Mouse (Mus musculus): ENCODE measurements around the gene Vax1. TPM values are rescaled to one million over a fixed set of nuclear protein-coding genes. Genes with fewer than 3 reads are reported as not detected.

The Vax1 gene
- total and polyA plus RNA-seq, 2 experiments from 2014 or later, result not detected

DNA sequence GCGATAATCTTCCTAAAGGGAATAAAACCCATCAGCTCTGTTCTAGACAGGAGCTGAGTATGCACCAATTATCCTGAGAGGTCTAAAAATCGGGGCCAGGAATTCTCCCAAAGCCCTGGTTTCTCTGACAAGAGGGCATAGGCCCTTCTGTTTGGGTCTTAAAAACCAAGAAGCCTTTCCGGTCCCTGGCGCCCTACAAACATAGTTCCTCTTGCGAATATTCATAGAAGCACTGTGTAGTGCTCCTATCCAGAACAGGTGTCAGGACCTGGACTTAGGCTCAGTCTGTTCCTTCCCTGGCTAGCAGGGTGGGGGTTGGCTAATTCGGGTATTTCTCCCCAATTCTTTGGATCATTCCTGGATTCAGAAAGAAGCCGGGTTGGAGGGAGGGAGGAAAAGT lies 4.3 kb downstream of the Vax1 start:
- H3K4me1 ChIP-seq (ENCODE audit: control insufficient read depth, insufficient read depth), result peaks cover 11% of the 10 kb centered on the region; the same call in 1 of the 2 replicates
- no peak overlapping the region for H3K27ac ChIP-seq (ENCODE audit: low read depth)
- WGBS, result 19% methylated on average over 7 of the region's 7 CpGs
- no peak for TF ChIP-seq EP300 (IDR thresholded peaks at IDR 0.05; ENCODE audit: low read depth)
- TF ChIP-seq CTCF (IDR thresholded peaks at IDR 0.05; ENCODE audit: low read depth), result no peak
- H3K27me3 ChIP-seq (ENCODE audit: control insufficient read depth, insufficient read depth, low read length), result peaks cover 99% of the 10 kb centered on the region
- no peak for ATAC-seq (ENCODE audit: insufficient read depth, low read depth)
- H3K4me3 ChIP-seq (ENCODE audit: low read depth, low read length), result peak overlapping the region; percentile 36; the same call in 1 of the 2 replicates
- H3K4me2 ChIP-seq (ENCODE audit: low read depth, low read length), result no peak overlapping the region
- no peaks in the 10 kb centered on the region for H3K9me3 ChIP-seq (replicated peaks; ENCODE audit: control insufficient read depth, low read length)
- DNase-seq (ENCODE audit: low spot score), result no peak
- no peak overlapping the region for H3K9ac ChIP-seq (replicated peaks; ENCODE audit: low read depth, low read length)
- no peaks in the 10 kb centered on the region for H3K36me3 ChIP-seq (replicated peaks; ENCODE audit: control insufficient read depth, insufficient read depth, low read length)

DNA sequence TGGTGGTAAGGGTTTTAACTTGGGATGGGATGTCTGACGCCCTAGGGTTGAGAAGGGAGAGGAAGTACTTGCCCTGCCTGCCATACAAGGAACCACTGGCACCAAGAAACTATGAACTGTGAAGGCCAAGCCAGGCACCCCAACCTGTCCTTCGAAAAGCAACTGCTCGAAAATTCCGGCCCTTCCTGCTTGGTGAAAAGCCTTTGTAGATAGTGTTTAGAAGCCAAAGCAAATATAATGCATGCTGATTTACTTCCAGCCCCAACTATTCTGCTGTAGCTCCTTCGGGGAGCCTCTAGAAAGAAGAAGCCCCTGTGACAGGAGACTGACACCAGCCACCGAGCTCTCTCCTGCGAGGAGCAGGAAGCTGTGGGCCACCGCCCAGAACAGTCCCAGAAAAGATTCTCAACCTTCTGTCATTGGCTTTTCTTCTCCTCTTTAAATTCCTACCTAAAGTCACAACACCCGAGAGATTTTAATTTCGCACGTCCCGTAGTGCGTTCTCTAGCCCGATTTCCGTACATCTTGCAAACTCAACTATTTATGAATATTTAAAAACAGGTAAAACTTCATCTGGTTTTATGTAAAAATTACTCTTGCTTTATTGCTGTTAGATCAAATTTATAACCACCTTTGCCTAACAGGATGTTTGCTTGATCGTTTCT lies 4.8 kb downstream of the Vax1 start:
- Histone ChIP-seq H3K27ac (ENCODE audit: low read depth) (no peak overlapping the region), H3K4me1 (ENCODE audit: control insufficient read depth, insufficient read depth) (peaks cover 8% of the 10 kb centered on the region; the same call in 1 of the 2 replicates), H3K4me3 (ENCODE audit: low read depth, low read length) (no peak overlapping the region), H3K9ac (replicated peaks; ENCODE audit: low read depth, low read length) (no peak overlapping the region), H3K27me3 (ENCODE audit: control insufficient read depth, insufficient read depth, low read length) (peaks cover 99% of the 10 kb centered on the region), H3K36me3 (replicated peaks; ENCODE audit: control insufficient read depth, insufficient read depth, low read length) (no peaks in the 10 kb centered on the region), H3K4me2 (ENCODE audit: low read depth, low read length) (no peak overlapping the region), H3K9me3 (replicated peaks; ENCODE audit: control insufficient read depth, low read length) (no peaks in the 10 kb centered on the region)
- TF ChIP-seq CTCF (IDR thresholded peaks at IDR 0.05; ENCODE audit: low read depth), result no peak
- no peak for TF ChIP-seq EP300 (IDR thresholded peaks at IDR 0.05; ENCODE audit: low read depth)
- ATAC-seq (ENCODE audit: insufficient read depth, low read depth) (no peak), DNase-seq (ENCODE audit: low spot score) (no peak)
- 13% methylated on average over 16 of the region's 16 CpGs for WGBS

DNA sequence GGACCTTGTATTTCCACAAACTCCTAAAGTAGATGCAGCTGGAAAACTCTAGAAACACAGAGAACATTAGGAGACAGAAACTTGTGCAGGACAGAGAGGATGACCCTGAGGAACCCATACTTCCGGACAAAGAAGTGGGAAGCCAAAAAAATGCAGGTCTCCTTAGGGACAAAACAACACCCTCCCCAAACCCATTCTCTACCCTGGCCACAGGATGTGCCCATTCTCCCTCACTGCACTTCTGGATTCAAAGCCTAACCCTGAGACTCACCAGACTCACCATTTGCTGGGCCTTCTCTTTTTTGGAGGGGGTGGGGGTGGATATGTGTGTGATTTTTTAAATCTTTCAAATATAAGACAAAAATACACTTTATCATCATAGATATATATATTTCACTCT lies 5.7 kb downstream of the Vax1 start:
- DNase-seq (ENCODE audit: low spot score) (no peak), ATAC-seq (ENCODE audit: insufficient read depth, low read depth) (no peak)
- H3K27me3 ChIP-seq (ENCODE audit: control insufficient read depth, insufficient read depth, low read length), result peaks cover 97% of the 10 kb centered on the region

DNA sequence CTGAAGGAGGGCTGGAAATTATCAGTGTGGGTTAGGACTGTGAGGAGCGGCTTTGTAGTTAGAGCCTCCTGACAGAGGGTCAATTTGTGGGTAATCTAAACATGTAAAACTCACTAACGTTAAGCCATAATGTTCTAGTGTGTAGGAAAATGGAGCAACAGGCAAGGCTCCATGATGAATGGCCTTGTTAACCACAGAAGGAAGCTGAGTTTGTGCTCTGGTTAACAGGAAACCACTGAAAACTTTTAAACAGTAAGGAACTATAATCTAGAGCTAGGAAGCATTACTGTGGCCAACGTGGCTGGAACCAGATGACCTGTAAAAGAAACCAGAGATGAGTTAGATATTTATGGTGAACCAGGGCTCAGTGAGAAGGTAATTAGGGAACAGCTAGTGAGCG lies 13.2 kb downstream of the Vax1 start:
- H3K27me3 ChIP-seq (ENCODE audit: control insufficient read depth, insufficient read depth, low read length), result peaks cover 29% of the 10 kb centered on the region
- no peak for DNase-seq (ENCODE audit: low spot score)
- no peaks in the 10 kb centered on the region for H3K9me3 ChIP-seq (replicated peaks; ENCODE audit: control insufficient read depth, low read length)
- H3K9ac ChIP-seq (replicated peaks; ENCODE audit: low read depth, low read length), result no peak overlapping the region
- H3K4me1 ChIP-seq (ENCODE audit: control insufficient read depth, insufficient read depth), result no peaks in the 10 kb centered on the region
- no peak for TF ChIP-seq CTCF (IDR thresholded peaks at IDR 0.05; ENCODE audit: low read depth)
- no peak for TF ChIP-seq EP300 (IDR thresholded peaks at IDR 0.05; ENCODE audit: low read depth)
- H3K4me2 ChIP-seq (ENCODE audit: low read depth, low read length), result no peak overlapping the region
- no peak for ATAC-seq (ENCODE audit: insufficient read depth, low read depth)
- H3K36me3 ChIP-seq (replicated peaks; ENCODE audit: control insufficient read depth, insufficient read depth, low read length), result no peaks in the 10 kb centered on the region
- no peak overlapping the region for H3K4me3 ChIP-seq (ENCODE audit: low read depth, low read length)
- WGBS, result 45% methylated on average over 4 of the region's 4 CpGs
- no peak overlapping the region for H3K27ac ChIP-seq (ENCODE audit: low read depth)

More for the DNA sequence above, 5.7 kb downstream of the Vax1 start:
- Histone ChIP-seq H3K4me2 (ENCODE audit: low read depth, low read length) (no peak overlapping the region), H3K36me3 (replicated peaks; ENCODE audit: control insufficient read depth, insufficient read depth, low read length) (no peaks in the 10 kb centered on the region), H3K27ac (ENCODE audit: low read depth) (no peak overlapping the region), H3K4me3 (ENCODE audit: low read depth, low read length) (no peak overlapping the region), H3K9me3 (replicated peaks; ENCODE audit: control insufficient read depth, low read length) (no peaks in the 10 kb centered on the region), H3K4me1 (ENCODE audit: control insufficient read depth, insufficient read depth) (peaks cover 2% of the 10 kb centered on the region; the same call in 1 of the 2 replicates), H3K9ac (replicated peaks; ENCODE audit: low read depth, low read length) (no peak overlapping the region)
- TF ChIP-seq EP300 (IDR thresholded peaks at IDR 0.05; ENCODE audit: low read depth) (no peak), CTCF (IDR thresholded peaks at IDR 0.05; ENCODE audit: low read depth) (no peak)
- WGBS, result 13% methylated on average over 1 of the region's 1 CpGs

DNA sequence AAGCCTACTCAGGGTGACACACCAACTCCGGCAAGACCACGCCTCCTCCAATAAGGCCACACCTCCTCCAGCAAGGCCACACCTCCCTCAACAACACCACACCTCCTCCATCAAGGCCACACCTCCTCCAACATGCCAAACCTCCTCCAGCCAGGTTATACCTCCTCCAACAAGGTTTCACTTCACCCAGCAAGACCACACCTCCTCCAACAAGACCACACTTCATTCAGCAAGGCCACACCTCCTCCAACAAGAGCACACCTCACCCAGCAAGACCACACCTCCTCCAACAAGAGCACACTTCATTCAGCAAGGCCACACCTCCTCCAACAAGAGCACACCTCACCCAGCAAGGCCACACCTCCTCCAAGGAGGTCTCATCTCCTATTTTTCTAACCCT lies 15.7 kb downstream of the Vax1 start:
- H3K9ac ChIP-seq (replicated peaks; ENCODE audit: low read depth, low read length), result no peak overlapping the region
- DNase-seq (ENCODE audit: low spot score) (no peak), ATAC-seq (ENCODE audit: insufficient read depth, low read depth) (no peak)
- no peaks in the 10 kb centered on the region for H3K9me3 ChIP-seq (replicated peaks; ENCODE audit: control insufficient read depth, low read length)
- H3K4me1 ChIP-seq (ENCODE audit: control insufficient read depth, insufficient read depth), result no peaks in the 10 kb centered on the region
- no peak overlapping the region for H3K27ac ChIP-seq (ENCODE audit: low read depth)
- WGBS, result 81% methylated on average over 2 of the region's 2 CpGs
- H3K36me3 ChIP-seq (replicated peaks; ENCODE audit: control insufficient read depth, insufficient read depth, low read length), result no peaks in the 10 kb centered on the region
- peaks cover 7% of the 10 kb centered on the region for H3K27me3 ChIP-seq (ENCODE audit: control insufficient read depth, insufficient read depth, low read length)
- no peak for TF ChIP-seq EP300 (IDR thresholded peaks at IDR 0.05; ENCODE audit: low read depth)
- no peak overlapping the region for H3K4me3 ChIP-seq (ENCODE audit: low read depth, low read length)
- no peak overlapping the region for H3K4me2 ChIP-seq (ENCODE audit: low read depth, low read length)

Data from heart, postnatal 0 days (tissue).